Mouse (Mus musculus): ENCODE results near the gene Fancc. TPM values are rescaled to one million over a fixed set of nuclear protein-coding genes. Genes with fewer than 3 reads are reported as not detected.

Gene Fancc
- total RNA-seq (2021) = 1 to 10 TPM; 1.5 to 2.9 TPM
- long read RNA-seq, experiment 1, partial matches to known transcripts = 0 of 3 reads
- long read RNA-seq, experiment 1, other reads (novel, unspliced or antisense) = 3 of 3 reads
- long read RNA-seq, experiment 2, partial matches to known transcripts = 0 of 3 reads
- long read RNA-seq, experiment 2, other reads (novel, unspliced or antisense) = 3 of 3 reads

DNA sequence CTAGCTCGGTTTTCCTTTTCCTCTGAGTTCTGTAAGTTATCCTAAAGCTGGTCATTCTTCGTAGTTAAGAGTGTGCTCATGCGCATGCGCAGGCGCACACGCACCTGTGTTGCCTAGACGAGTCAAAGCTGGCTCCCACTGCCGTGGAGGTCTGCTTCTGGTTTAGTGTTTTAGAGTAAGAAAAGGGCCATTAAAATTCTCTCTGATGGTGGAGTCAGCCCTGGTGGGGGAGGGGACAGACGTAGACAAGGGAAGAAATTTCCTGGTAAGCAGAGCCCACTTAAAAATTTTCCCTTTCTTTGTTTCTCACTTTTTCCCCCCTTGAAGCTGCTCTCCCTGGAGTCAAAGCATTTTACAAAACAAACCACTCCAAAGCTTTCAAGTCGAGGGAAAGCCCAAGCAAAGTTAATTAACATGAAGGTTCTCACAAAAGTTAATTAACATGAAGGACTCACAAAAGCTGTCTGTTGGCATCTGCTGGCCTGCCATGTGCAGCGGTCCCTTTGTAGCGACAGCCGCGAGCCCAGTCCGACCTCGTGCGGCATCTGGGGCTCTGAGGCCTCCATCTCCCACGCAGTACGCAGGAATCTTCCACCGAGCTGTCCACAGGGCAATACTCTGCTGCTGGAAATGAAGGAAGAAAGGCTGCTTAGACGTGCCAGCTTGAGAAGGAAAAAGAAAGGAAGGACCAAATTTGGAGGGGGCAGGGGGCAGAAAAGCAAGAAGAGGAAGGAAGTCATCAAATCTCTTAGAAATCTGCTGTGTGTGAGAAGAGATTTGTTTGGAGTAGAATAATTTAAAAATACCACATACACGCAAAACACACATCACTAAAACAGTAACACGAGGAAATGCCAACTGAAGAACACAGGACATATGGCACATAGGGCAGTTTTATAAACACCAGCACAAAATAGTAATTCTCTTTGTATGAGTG is at the start of gene Fancc:
TSS of gene Fancc (minus strand) at position 633 of the 937 bp plus-strand sequence.
- intact Hi-C loops (cut with DNase I) = no loop called here
- DNase-seq = no peak

DNA sequence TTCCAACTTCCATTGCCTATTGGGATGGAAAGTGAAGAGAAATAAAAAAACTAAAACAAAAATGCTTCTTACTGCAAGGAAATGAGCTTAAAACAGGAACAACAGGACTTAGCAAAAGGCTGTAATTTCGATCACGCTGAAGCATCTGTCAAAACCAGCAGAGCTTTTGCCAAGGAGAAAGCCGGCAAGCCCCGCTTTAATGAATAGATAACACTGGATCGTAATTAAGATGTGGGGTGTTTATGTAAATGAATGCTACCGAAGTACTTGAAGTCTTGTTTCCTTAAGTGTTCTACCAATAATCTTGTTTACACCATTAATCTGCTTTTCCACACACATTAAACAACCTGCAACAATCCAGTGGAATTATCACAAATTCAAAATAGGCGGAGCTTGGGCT is 48.2 kb upstream of the Fancc start:
- intact Hi-C loops (cut with DNase I) = no loop called here
- no peak for DNase-seq

DNA sequence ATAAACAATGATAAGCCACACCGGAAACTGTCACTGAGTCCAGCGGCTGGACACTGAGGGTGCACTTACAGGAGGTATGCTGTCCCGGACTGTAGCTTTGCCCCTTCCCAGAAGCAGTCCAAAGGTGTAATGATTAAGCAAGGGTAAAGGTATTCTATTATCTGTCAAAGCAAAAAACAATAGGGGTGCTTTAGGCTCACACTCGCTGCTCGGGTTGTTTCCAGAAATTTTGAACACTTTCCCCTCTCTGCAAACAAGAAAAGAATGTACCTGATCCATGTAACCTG is 47.8 kb upstream of the Fancc start:
- DNase-seq = no peak

DNA sequence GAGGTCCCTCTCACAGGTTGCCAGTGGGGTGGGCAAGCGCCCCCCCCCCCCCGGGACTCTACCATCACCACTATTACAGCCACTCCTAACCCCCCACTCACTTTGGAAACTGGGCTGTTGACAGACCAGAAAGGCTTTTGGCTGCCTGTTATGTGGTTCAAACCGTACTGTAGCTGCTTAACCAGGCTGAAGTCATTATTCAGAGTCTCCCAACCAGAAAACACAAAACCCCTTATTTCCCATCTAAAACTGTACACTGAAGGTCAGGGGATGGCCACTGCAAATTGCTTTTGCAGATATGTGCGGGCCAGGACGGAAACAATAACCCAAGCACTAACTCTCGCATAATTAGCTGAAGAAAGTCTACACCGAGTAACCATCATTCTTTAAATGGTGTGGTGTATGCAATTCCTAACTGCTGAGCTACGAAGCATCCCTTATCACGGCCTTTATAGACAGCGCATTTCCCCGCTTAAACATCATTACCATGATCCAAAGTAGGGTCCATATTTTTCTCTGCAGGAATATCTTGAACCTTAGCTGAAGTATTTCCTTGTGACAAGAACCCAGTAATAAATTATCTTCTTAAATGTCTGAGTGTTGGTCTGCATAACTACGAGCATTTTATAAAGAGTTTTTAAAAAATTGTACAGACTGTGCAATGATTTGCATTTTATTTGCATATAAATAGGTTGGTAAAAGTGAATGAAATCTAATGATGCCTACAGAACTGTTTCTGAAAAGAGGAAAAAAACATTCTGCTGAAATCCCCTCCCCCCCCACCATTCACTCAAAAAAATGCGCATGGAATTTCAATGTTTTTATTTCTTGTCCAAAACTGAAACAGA is 47.3 kb upstream of the Fancc start:
- no peak for DNase-seq
- intact Hi-C loops (cut with DNase I) = no loop called here

More for the DNA sequence above, 47.8 kb upstream of the Fancc start:
- intact Hi-C loops (cut with DNase I) = no loop called here

DNA sequence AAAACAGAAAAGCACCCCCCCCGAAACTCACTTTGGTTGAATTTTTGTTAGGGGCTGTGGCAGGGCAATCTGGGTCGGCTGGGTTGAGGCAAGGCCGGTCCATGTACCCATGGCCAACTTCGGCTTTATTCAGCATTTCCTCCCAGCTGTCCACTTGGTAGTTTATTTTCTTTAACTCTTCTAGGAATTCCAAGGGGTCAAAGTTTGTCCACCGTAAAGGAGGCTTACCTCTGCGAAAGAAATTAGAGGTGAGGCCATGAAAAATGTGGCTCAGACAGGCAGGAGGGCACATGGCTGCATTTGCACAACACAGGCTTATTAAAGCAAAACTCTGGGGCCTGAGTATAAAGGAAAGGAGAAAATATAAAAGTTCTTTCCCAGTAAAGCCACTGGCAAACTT is 46.4 kb upstream of the Fancc start:
- intact Hi-C loops (cut with DNase I) = no loop called here
- DNase-seq = no peak

DNA sequence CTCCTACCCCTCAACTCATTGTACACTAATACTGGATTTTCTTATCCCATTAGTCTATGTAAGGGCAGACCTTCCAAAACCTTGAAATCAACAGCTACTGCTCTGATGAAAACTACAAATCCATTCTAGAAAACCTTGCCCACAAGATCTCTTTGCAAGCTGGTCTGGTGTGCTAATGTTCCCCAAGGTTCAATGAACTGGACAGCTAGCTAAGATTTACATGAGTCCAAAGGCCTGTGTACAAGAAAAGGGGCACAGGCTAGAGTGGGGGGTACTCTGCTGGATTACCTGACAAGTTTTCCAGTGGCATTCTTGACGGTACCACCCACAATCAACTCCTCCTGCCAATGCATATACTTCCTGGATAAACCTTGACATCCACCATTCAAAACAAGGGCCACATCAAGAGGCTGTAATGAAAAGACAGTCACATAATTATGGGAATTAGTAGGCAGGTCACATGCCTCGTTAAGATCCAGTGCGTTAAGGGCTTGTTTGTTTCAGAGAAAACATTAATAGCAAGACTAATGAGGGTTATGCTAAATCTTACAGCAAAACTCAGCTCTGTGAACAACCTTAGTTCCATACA is 45.8 kb upstream of the Fancc start:
- no peak for DNase-seq
- intact Hi-C loops (cut with DNase I) = no loop called here

DNA sequence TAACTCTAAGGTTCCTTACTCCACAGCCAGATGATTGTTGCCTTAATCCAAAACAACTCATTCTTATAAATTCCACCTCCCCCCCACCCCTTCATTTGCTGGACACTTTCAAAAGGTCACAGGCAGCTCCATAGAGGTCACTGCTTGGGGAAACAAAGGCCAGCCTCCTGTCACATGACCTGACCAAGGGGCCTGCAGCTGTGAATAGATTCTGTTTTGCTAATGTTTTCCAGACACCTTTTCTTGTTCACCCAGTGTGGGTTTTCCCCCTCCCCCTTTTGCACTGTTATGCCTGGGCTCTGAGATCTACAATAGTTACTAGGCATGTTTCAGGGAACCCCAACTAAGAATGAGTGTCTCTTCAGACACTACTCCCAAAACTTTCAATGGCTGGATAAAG is 44.4 kb upstream of the Fancc start:
- intact Hi-C loops (cut with DNase I) = no loop called here
- DNase-seq = no peak

DNA sequence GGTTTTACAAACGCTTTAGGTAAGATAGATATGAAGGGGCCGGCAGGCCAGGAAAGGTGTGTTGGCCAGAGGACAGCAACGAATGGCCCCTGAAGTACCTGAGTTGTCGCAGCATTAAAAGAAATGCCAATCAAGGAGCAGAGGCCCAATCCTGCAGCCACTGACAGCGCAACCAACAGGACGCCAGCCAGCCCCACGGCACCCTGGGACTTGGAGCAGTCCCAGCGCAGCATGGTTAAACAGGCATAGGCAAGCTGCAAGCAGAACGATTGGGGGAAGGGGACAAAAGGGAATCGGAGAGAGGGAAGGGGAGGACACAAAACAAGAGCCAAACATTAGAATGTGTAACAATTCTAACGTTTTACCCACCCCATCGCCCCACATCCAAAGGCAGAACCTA is 43.5 kb upstream of the Fancc start:
- intact Hi-C loops (cut with DNase I) = no loop called here
- no peak for DNase-seq

DNA sequence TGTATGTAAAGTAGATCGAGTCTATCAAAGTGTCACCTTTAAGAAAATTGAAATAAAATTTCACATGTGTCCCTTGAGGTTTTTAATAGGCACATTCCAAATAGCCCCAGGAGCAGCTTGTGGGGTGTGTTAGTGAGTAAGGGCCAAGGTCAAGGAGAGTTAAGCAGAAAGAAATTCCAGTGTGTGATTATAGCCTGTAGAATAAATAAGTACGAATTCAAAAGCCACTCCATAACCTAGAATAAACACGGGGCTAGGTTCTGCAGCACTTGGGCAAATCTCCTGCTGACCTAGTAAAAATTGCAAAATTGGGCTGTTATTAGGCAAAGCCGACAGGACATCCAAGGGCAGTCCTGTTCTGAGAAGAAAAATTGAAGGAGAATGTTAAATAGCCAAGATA is 37.9 kb upstream of the Fancc start:
- no peak for DNase-seq
- intact Hi-C loops (cut with DNase I) = no loop called here

DNA sequence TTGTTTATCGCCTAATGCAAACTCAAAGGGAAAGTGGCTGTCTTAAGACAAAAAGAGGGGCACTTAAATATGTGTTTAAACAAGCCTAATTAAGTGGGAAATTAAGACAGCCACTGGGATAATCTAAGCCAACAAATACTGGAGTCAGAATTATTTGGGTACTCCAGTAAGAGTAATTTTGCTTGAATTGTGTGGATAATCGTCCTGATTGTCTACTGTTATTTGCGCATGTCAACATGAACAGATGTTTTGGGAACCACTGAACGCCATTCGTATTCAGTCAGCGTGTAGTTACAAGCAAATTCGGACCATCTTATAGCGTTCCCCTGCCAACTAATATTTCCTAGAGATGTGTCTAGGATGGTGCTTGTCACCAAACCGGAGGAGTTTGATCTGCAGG is 33.8 kb upstream of the Fancc start:
- intact Hi-C loops (cut with DNase I) = no loop called here
- no peak for DNase-seq

DNA sequence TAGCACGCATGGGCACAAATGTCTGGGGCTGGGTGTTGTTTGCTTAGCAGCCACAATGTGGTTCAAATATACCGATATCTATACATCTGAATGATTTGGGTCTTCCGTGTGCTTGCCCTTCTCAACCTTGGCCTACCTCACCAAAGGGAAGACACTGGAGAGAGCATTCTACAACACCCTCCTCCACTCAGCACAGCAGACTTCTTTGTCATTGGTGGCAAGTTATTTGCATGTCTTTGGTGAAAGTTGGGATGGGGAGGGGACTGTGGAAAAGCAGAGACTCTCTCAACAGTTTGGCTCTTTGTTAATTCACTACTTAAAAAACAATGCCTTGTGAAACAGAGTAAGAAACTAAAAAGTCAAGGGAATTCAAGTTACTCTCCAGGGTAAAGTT is 33.3 kb upstream of the Fancc start:
- DNase-seq = no peak
- intact Hi-C loops (cut with DNase I) = no loop called here

DNA sequence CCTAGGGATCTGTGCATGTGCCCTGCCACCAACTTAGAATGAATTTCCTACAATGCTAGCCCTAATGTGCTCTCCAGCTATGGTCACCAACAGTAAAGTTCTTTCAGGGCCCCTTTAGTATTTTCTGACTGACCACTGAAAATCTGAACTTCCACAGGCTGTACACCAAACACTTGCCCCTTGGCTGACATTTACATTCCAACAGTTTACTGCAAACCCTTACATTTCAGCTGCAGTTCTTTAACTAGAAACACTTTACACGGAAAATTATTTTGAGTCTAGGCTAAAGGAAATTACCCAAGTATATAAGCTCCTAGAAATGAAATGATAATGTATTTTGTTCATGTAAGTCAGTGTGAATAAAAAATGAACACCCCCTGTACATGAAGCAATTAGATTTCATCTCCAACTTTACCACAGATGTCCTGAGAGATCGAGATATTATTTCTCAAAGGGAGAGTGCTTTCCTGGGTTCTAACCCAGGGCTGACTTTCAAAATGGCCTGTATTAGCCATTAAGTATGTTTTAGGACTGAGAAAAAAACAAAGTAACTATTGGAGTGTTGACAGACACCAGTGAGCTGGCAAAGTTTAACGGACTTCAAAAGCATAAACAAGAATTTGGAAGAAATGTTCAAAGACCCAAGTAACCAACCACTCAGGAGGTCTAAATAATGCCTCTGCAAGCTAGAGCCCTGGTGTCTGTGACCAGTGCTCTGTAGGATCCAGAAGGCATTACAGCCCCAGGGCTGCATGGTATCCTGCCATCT is 32.7 kb upstream of the Fancc start:
- no peak for DNase-seq
- intact Hi-C loops (cut with DNase I) = no loop called here

DNA sequence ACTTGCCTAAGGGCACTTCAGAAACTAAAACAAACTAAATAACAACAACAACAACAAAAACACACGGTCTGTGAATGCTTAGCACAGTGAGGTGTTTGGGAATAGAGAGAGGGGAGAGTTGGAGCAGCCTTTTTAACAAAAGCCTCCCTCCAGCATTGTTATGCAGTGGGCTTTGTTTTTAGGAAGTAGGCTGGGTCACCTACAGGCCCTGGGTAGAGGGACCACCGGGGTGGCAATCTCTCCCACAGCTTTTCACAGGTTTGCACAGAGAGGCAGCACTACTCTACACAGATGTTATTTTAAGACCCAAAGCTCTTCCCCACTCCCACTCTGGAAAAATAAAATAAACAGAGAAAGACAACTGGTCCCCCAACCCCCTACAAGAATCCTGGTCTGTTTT is 31.8 kb upstream of the Fancc start:
- intact Hi-C loops (cut with DNase I) = no loop called here

DNA sequence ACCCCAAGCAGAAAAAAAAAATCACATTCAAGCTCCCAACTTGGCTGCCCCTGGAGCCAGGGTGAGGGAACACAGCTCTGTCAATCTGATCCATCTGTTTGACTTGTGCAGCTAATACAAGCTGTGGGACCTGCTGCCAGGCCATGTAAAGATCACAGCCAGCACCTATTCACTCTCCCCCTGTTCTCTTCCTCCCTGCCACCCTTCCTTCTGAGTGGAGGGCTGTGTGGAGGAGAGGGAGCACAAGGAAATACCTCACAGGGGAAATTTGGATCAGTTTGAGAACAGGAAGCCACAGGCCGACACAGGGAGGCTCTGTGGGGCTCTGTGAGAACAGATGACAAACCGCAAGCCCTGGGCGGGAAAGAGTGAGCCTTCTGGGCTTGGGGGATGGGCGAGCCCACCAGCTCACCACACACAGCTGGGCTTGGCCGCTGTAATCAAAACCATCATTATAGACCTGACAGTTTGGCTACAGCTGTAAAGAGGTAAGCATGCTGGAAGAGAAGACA is 31.1 kb upstream of the Fancc start:
- no peak for DNase-seq
- intact Hi-C loops (cut with DNase I) = no loop called here

More for the DNA sequence above, 31.8 kb upstream of the Fancc start:
- DNase-seq = no peak

DNA sequence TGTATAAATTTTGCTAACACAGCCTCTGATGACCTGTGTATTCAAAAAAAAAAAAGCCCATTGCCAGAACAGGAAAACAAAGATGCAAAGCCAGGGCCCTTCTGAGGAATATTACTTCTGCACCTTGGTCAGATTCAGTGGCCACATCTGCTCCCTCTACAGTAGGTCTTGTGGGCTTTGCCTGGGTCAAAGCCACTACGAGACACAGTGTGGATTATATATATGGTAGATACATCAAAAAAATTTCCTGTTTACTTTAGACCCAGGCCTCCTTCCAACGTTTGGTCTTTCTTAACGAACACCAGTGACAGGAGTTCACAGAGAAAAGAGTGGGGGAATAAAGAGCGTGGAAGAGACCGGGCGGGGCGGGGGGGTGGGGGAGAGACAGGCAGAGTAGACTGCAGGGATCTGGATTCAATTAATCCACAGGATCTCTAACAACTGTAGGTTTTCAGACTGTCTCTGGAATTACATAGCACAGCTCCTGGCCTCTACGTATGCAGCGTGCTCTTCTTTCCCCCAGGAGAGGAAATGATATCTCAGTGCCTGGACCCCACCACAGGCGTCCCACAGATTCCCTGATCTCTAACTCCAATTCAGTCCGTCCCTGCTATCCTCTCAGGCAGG is 28.6 kb upstream of the Fancc start:
- no peak for DNase-seq
- intact Hi-C loops (cut with DNase I) = no loop called here

DNA sequence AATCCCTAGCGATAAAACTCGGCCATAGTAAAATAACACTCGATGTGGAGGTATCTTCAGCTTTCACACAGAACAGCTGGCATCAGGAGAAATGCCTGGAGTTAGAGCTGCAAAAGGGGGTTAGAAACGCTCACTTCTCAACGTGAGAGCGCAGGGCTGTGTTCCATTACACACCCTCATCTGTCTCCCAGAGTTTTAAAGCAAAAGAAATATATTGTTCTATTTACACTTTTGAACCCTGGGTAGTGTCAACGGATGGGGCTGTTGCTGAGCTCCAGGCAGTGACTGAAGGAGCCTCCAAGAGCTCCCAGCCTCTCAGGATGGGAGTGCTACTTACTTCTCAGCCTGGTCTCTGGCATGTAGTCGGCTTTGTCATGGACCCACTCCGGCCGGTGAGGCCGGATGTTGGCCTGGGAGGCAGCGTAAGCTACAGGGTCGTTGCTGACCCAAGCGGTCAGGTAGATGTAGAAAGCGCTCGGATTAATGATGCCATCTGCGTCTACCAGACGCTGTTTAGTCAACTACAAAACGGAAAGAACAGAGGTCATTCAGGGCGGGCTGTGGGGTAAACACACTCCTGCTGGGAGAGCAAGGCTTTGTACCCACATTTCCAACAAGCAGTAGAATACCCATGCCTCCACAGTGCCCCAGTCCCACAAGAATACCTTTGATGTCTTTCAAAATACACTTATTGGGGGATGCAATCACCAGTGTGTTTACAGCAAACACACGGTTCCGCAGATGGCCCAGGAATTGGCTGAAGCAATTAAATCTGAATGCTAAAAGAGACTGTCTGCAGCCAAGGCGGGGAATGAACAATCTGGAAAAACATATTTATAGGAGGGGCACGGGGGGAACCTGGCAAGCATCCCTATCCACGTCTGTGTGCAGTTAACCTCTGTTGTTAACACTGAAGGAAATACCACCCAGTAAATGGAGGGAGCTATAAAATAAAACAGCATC is 27.8 kb upstream of the Fancc start:
- no peak for DNase-seq
- intact Hi-C loops (cut with DNase I) = no loop called here

DNA sequence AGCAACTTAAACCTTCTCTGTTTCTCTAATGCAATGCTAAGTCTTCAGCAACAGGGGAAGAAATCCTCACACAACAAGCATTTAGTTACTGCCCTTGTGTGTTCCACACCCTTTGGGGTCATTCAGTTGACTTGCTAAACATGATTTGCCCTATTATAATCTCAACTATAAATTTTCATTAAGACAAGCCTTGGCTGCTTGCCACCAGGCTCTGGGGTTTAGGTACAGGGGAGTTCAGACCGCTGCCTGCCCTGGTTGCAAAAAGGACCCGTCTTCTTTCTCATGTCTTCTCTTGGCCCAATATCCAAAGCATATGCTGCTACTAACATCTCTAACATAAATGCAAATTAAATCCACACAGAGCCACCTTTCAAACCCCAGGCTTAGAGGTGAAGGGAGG is 27.0 kb upstream of the Fancc start:
- no peak for DNase-seq
- intact Hi-C loops (cut with DNase I) = no loop called here

DNA sequence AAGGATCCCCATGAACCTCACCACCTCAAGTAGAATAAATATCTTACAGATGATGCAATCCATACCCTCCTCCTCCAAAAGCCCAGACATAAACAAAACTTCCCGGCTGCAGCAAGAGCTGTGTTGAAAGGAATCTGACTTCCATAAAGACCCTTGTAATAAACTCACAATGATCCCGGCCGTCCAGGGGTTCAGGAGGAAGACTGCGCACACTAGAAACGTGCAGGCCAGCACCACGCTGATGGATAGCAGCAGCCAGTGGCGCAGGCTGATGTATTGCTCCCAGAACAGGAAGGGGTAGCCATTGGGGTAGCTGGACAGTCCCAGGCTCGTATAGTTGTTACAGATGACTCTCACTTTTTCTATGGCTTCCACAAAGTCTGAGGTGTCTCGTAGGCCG is 25.8 kb upstream of the Fancc start:
- intact Hi-C loops (cut with DNase I) = no loop called here
- no peak for DNase-seq

DNA sequence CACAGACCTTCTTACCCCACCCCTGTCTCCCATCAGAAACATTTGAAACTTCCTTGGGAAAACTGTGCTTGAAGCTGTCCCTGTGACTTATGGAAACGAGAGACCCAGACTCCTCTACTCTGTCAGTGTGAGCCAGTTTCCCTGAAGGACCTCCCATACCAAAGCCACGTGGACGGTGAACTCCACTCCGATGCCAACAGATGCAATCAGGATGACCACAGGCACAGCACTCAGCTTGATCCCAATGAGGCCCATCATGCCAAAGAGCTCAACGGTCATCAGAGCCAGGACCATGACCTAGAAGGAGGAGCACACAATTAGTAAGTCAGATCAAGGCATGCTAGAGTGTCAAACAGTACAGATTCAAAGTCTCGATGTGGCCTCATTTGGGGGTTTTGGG is 23.0 kb upstream of the Fancc start:
- intact Hi-C loops (cut with DNase I) = no loop called here
- no peak for DNase-seq

Measured in gastrocnemius, postnatal 36 days (tissue).